Mouse (Mus musculus): ENCODE data around the gene Doc2b.

DNA sequence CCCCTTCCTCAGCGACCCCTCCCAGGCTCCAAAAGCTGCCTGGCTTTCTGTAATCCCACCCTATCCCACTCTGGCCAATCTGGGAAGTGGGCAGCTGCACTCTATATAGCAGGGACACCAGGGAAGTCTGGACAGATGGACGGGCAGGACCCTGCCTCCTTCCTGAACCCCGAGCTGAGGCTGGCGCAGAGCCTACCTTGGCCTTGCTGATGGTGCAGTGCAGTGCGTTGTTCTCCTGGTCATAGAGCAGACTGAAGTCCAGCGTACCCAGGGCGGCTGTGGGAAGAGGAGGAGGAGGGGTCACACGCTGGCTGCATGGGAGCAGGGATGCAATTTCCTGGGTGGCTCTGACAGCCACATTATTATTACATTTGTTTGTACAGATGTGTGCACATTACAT, 10.0 kb downstream of the Doc2b start:
- no peak for TF ChIP-seq GATA1 (IDR thresholded peaks at IDR 0.05; ENCODE audit: low read length)
- TF ChIP-seq TAL1 (IDR thresholded peaks at IDR 0.05; ENCODE audit: low read length), result no peak
